Mouse (Mus musculus) myocyte (in vitro differentiated cells): Measurements from ENCODE around the gene Gns.

Experiments
- E2F4 ChIP-seq: IDR thresholded peaks from one replicate; pipeline ENCODE4 v1.6.1; 2011; ENCODE audit warnings: mild to moderate bottlenecking, control low read depth, moderate library complexity; ENCODE audit not compliant: insufficient read depth
- MYOD1 ChIP-seq, 3 experiments: IDR thresholded peaks; one replicate each; pipeline ENCODE4 v1.6.1; 2011; ENCODE audit warnings: control low read depth in 2 of 3, low read depth in 2 of 3, mild to moderate bottlenecking in 2 of 3, moderate library complexity in 1 of 3; ENCODE audit not compliant: insufficient read length in 2 of 3, control insufficient read depth in 1 of 3
- POLR2A ChIP-seq: IDR thresholded peaks from one replicate; pipeline ENCODE4 v1.6.1; 2011; ENCODE audit warnings: low read depth, mild to moderate bottlenecking, control low read depth, moderate library complexity; ENCODE audit not compliant: insufficient read length
- TCF12 ChIP-seq: IDR thresholded peaks from one replicate; pipeline ENCODE4 v1.6.1; 2011; ENCODE audit warnings: mild to moderate bottlenecking, control low read depth; ENCODE audit not compliant: poor library complexity, insufficient read depth, severe bottlenecking

GRCm38 (mm10) chr10:121334576-121334975 is 30.3 kb upstream of the Gns start:
- TF ChIP-seq POLR2A (no peak), TCF12 (no peak), MYOD1 (IDR thresholded peaks at IDR 0.05; ENCODE audit: control insufficient read depth in 1 of 3, insufficient read length in 2 of 3, low read depth in 2 of 3) (no peak), E2F4 (no peak)
